Mouse (Mus musculus): ENCODE measurements around the gene Cela1. TPM values are rescaled to one million over a fixed set of nuclear protein-coding genes. Genes with fewer than 3 reads are reported as not detected.
A peak's percentile ranks its signal among the peaks of the same experiment; 100 is the strongest.

Gene Cela1
- polyA plus RNA-seq, 1 experiment, result 8.3 TPM

DNA sequence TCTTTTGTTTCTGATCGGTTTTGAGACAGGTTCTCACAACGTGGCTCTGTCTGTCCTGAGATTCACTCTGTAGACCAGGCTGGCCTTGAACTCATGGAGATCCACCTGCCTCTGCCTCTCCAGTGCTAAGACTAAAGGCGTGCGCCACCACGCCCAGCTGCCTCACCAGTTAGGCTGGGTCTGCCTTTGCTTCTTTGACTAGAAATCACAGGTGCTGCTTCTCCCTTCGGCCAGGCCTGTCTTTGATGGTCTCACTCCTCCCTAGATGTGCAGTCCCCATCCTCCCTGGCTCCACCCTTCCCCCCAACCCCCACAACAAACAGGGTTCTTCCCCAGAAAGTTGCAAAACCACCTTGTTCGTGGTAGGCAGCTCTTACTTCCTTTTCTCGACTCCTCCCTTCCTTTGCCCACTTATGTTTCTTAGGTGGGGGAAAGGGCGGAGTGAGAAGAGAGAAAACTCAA lies 22.9 kb downstream of the Cela1 start:
- Histone ChIP-seq H3K27ac (ENCODE audit: insufficient read depth, low read length) (no peak overlapping the region), H3K4me1 (ENCODE audit: control insufficient read depth, insufficient read depth, low read length) (peaks cover 10% of the 10 kb centered on the region), H3K4me3 (replicated peaks; ENCODE audit: insufficient read depth, low read depth, low read length) (no peak overlapping the region), H3K27me3 (ENCODE audit: control insufficient read depth, insufficient read depth, low read length) (no peaks in the 10 kb centered on the region)
- no peak for DNase-seq
- WGBS, result 81% methylated on average over 9 of the region's 9 CpGs
- TF ChIP-seq CTCF (IDR thresholded peaks at IDR 0.05; ENCODE audit: borderline replicate concordance, insufficient read depth, low read depth, low read length), result no peak
- no peak for TF ChIP-seq POLR2A (IDR thresholded peaks at IDR 0.05; ENCODE audit: borderline replicate concordance, insufficient read depth, low read length)

DNA sequence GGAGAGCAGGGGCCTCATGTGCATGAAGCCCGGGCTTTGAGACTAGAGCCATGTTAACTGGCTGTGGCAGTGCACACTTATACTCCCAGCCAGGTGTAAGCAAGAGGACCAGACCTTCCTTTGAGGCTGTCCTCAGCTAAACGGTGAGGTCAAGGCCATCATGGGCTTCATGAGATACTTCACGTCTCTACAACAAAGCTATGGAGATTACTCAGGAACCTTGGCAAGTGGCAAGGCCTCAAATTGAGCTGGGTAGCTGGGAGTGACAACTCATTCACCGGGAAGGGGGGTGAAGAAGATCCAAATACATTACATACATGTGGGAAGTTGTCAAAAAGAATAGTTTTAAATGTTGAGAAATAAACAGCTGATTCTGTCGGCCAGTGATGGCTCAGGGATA lies 26.9 kb downstream of the Cela1 start:
- peaks cover 16% of the 10 kb centered on the region for H3K4me1 ChIP-seq (ENCODE audit: control insufficient read depth, insufficient read depth, low read length)
- TF ChIP-seq CTCF (IDR thresholded peaks at IDR 0.05; ENCODE audit: borderline replicate concordance, insufficient read depth, low read depth, low read length), result no peak
- no peak for TF ChIP-seq POLR2A (IDR thresholded peaks at IDR 0.05; ENCODE audit: borderline replicate concordance, insufficient read depth, low read length)
- WGBS, result 85% methylated on average over 5 of the region's 5 CpGs
- H3K27ac ChIP-seq (ENCODE audit: insufficient read depth, low read length), result no peak overlapping the region
- no peaks in the 10 kb centered on the region for H3K27me3 ChIP-seq (ENCODE audit: control insufficient read depth, insufficient read depth, low read length)
- no peak for DNase-seq
- H3K4me3 ChIP-seq (replicated peaks; ENCODE audit: insufficient read depth, low read depth, low read length), result no peak overlapping the region

DNA sequence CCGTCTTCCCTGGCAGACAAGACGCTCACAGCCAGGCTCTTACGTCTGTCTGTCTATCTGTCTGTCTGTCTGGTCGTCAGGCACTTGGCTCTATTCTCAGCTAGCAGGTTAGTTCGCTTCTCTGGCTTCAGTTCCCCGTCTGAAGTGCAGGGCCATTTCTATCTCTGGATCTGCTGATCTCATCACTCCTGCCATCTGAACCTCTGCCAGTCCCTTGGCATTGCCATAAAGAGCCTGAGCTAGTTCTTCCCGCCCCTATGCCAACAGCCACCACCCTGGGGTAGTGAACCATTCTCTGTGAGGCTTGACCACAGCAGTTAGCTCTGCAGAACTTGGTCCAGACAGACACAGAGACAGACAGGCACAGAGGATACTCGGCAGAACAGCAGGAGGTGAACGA lies 27.4 kb downstream of the Cela1 start:
- Histone ChIP-seq H3K4me1 (ENCODE audit: control insufficient read depth, insufficient read depth, low read length) (peaks cover 16% of the 10 kb centered on the region), H3K27me3 (ENCODE audit: control insufficient read depth, insufficient read depth, low read length) (no peaks in the 10 kb centered on the region), H3K4me3 (replicated peaks; ENCODE audit: insufficient read depth, low read depth, low read length) (no peak overlapping the region), H3K27ac (ENCODE audit: insufficient read depth, low read length) (no peak overlapping the region)
- TF ChIP-seq CTCF (IDR thresholded peaks at IDR 0.05; ENCODE audit: borderline replicate concordance, insufficient read depth, low read depth, low read length), result no peak
- TF ChIP-seq POLR2A (IDR thresholded peaks at IDR 0.05; ENCODE audit: borderline replicate concordance, insufficient read depth, low read length), result no peak
- peak; percentile 53 to 75 for DNase-seq
- 13% methylated on average over 9 of the region's 9 CpGs for WGBS

DNA sequence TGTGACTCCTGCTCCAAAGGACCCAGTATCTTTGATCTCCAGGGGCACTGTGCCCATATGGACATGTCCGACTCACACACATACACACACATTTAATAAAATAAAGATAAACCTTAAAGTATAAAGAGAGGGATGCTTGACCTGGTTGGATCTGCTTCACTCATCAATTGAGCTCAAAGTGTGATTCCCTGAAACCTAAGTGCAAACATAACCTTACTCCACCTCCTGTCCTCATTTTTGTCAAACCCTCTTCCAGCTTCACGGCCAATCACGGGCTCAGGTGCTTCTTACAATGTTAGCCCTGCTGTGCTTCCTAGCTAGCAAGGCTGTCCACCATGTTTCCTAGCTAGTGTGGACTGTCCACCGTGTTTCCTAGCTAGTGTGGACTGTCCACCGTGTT lies 32.5 kb downstream of the Cela1 start:
- WGBS, result 87% methylated on average over 5 of the region's 5 CpGs
- Histone ChIP-seq H3K4me3 (replicated peaks; ENCODE audit: insufficient read depth, low read depth, low read length) (no peak overlapping the region), H3K27me3 (ENCODE audit: control insufficient read depth, insufficient read depth, low read length) (no peaks in the 10 kb centered on the region), H3K4me1 (ENCODE audit: control insufficient read depth, insufficient read depth, low read length) (peaks cover 11% of the 10 kb centered on the region), H3K27ac (ENCODE audit: insufficient read depth, low read length) (no peak overlapping the region)
- DNase-seq, result no peak
- TF ChIP-seq POLR2A (IDR thresholded peaks at IDR 0.05; ENCODE audit: borderline replicate concordance, insufficient read depth, low read length), result no peak
- TF ChIP-seq CTCF (IDR thresholded peaks at IDR 0.05; ENCODE audit: borderline replicate concordance, insufficient read depth, low read depth, low read length), result no peak

DNA sequence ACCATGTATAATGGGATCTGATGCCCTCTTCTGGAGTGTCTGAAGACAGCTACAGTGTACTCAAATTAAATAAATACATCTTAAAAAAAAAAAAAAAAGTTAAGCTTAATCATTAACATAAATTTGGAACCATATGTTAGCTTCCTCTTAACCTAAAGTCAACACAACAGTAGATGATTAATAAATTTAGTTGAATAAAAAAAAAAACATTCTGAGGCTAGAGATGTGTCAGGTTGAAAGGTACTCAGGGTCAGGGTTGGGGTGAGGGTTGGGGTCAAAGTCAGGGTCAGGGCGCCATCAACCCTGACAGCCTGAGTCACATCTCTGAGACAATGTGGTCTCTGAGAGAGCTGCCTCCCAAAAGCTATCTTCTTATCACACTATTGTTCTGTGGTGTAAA lies 33.5 kb downstream of the Cela1 start:
- TF ChIP-seq CTCF (IDR thresholded peaks at IDR 0.05; ENCODE audit: borderline replicate concordance, insufficient read depth, low read depth, low read length) (no peak), POLR2A (IDR thresholded peaks at IDR 0.05; ENCODE audit: borderline replicate concordance, insufficient read depth, low read length) (no peak)
- WGBS, result 87% methylated on average over 1 of the region's 1 CpGs
- Histone ChIP-seq H3K4me3 (replicated peaks; ENCODE audit: insufficient read depth, low read depth, low read length) (no peak overlapping the region), H3K27me3 (ENCODE audit: control insufficient read depth, insufficient read depth, low read length) (no peaks in the 10 kb centered on the region), H3K27ac (ENCODE audit: insufficient read depth, low read length) (no peak overlapping the region), H3K4me1 (ENCODE audit: control insufficient read depth, insufficient read depth, low read length) (peaks cover 15% of the 10 kb centered on the region)
- DNase-seq, result no peak

DNA sequence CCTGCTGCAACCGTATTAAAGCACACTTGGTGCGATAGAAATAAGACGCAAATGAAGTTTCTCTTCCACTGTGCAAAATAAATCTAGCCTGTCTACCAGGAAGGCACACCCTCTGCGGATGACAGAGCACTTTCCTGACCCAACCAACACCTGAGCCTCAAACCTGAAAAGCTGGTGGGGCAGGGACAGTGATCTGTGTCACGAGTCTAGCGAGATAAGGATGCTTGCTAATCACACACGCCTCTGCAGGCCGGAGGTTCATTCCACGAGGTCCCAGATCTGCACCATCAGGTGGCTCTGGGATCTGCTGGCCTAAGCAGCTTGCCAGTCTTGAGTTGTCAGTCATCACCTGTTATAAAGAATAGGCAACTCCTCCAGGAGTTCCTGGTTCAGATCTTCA lies 36.1 kb downstream of the Cela1 start:
- TF ChIP-seq POLR2A (IDR thresholded peaks at IDR 0.05; ENCODE audit: borderline replicate concordance, insufficient read depth, low read length) (no peak), CTCF (IDR thresholded peaks at IDR 0.05; ENCODE audit: borderline replicate concordance, insufficient read depth, low read depth, low read length) (no peak)
- Histone ChIP-seq H3K4me3 (replicated peaks; ENCODE audit: insufficient read depth, low read depth, low read length) (no peak overlapping the region), H3K27me3 (ENCODE audit: control insufficient read depth, insufficient read depth, low read length) (no peaks in the 10 kb centered on the region), H3K4me1 (ENCODE audit: control insufficient read depth, insufficient read depth, low read length) (peaks cover 10% of the 10 kb centered on the region), H3K27ac (ENCODE audit: insufficient read depth, low read length) (no peak overlapping the region)
- DNase-seq, result no peak
- 93% methylated on average over 9 of the region's 9 CpGs for WGBS

DNA sequence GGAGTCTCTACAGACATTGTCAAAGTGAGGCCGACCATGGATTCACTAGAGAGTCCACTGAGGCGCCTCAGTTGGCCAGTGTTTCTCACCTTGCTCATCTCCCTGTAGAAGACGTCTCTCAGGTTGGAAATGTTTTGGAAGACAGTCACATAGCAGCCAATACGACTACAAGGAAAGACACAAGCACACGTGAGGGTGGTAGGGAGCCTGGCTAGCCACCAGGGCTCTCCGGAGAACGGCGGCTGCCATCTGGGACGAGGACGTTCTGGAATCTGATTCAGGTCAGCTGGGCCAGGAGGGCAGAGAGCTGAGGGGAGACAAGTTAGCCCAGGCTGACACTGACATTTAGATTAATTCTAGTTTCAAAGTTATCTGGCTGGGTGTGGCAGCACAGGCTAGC lies 37.6 kb downstream of the Cela1 start:
- no peak for TF ChIP-seq CTCF (IDR thresholded peaks at IDR 0.05; ENCODE audit: borderline replicate concordance, insufficient read depth, low read depth, low read length)
- no peak for TF ChIP-seq POLR2A (IDR thresholded peaks at IDR 0.05; ENCODE audit: borderline replicate concordance, insufficient read depth, low read length)
- Histone ChIP-seq H3K27me3 (ENCODE audit: control insufficient read depth, insufficient read depth, low read length) (no peaks in the 10 kb centered on the region), H3K4me3 (replicated peaks; ENCODE audit: insufficient read depth, low read depth, low read length) (no peak overlapping the region), H3K27ac (ENCODE audit: insufficient read depth, low read length) (no peak overlapping the region), H3K4me1 (ENCODE audit: control insufficient read depth, insufficient read depth, low read length) (peaks cover 10% of the 10 kb centered on the region)
- peak; percentile 48 to 65 for DNase-seq
- 23% methylated on average over 10 of the region's 10 CpGs for WGBS

DNA sequence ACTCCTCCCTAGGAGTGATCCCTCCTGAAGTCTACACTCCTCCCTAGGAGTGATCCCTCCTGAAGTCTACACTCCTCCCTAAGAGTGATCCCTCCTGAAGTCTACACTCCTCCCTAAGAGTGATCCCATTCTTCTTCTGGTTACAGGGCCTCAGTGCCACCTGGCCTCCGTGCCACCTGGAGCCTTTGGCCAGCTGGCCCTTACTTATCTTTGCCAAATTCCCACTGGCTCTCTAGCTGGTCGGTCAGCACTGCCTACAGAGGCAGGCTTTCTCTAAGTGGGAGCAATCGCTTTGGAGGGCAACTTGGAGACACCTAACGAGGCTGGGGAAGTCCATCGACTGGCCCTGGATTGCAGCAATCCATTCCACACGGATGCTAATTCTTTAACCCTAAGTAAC lies 41.6 kb downstream of the Cela1 start:
- TF ChIP-seq CTCF (IDR thresholded peaks at IDR 0.05; ENCODE audit: borderline replicate concordance, insufficient read depth, low read depth, low read length), result no peak
- no peak for TF ChIP-seq POLR2A (IDR thresholded peaks at IDR 0.05; ENCODE audit: borderline replicate concordance, insufficient read depth, low read length)
- WGBS, result 15% methylated on average over 6 of the region's 6 CpGs
- H3K27ac ChIP-seq (ENCODE audit: insufficient read depth, low read length), result no peak overlapping the region
- peaks cover 10% of the 10 kb centered on the region for H3K4me1 ChIP-seq (ENCODE audit: control insufficient read depth, insufficient read depth, low read length)
- H3K27me3 ChIP-seq (ENCODE audit: control insufficient read depth, insufficient read depth, low read length), result no peaks in the 10 kb centered on the region
- no peak overlapping the region for H3K4me3 ChIP-seq (replicated peaks; ENCODE audit: insufficient read depth, low read depth, low read length)
- DNase-seq, result peak; percentile 69 to 83

All from cerebellum, adult 2 months (tissue).